Mouse (Mus musculus): ENCODE data around the gene Vps8.
A peak's percentile ranks its signal among the peaks of the same experiment; 100 is the strongest.

DNA sequence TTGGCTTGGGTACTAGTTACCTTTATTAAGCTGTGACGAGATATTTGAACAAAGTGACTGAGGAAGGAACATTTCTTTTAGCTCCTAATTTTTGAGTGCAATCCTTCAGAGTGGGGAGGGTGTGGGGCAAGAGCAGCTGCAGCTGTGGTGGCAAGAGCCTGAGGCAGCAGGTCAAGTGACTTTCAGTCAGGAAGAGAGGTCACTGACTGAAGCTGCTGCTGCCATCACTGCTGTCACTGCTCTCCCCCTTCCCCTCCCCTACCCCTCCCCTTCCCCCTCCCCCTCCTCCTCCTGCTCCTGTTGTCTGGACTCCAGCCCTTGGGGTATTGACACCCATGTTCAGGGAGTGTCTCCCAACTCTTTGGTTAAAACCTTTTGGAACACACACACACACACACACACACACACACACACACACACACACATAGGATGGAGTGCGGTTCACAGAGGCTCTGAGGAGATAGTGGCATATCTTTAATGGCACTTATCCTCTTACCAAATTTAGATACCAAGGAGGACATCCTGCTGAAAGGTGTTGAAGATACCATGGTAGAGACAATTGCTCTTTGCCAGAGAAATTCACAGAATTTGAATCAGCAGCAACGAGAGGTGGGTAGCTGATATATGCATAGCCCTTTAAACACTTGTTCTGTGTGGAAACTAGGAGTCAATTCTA is 139.8 kb downstream of the Vps8 start:
- no peak for TF ChIP-seq POLR2A (IDR thresholded peaks at IDR 0.05; ENCODE audit: insufficient read length, low read depth)
- peak in 1 of 3 experiments; percentile 68 for TF ChIP-seq MYOG (IDR thresholded peaks at IDR 0.05; ENCODE audit: control insufficient read depth in 1 of 3, insufficient read depth in 1 of 3, insufficient read length in 2 of 3, low read depth in 2 of 3)
